Mouse (Mus musculus) layer of hippocampus, adult 6 months (tissue): Measurements from ENCODE around the gene Tnnt1. TPM values are rescaled to one million over a fixed set of nuclear protein-coding genes. Genes with fewer than 3 reads are reported as not detected.

Experiments
- long read RNA-seq, 2 experiments: library from polyadenylated mRNA; unstranded; transcript quantifications; one replicate each; pipeline ENCODE4 v2.0.0; 2019 to 2020
- polyA plus RNA-seq: library from polyadenylated mRNA; unstranded; fragments of <200 nt; fragmentation: Nextera tagmentation; gene quantifications from 2 replicates; pipeline ENCODE4 v1.2.3, GENCODE M21; 2021

Tnnt1 gene
- polyA plus RNA-seq: 3.2 and 3.3 TPM in 2 replicates
- long read RNA-seq, experiment 1, partial matches to known transcripts: 0 of 2 reads
- long read RNA-seq, experiment 1, other reads (novel, unspliced or antisense): 2 of 2 reads
- long read RNA-seq, experiment 2, partial matches to known transcripts: 0 of 5 reads
- long read RNA-seq, experiment 2, other reads (novel, unspliced or antisense): 5 of 5 reads

DNA sequence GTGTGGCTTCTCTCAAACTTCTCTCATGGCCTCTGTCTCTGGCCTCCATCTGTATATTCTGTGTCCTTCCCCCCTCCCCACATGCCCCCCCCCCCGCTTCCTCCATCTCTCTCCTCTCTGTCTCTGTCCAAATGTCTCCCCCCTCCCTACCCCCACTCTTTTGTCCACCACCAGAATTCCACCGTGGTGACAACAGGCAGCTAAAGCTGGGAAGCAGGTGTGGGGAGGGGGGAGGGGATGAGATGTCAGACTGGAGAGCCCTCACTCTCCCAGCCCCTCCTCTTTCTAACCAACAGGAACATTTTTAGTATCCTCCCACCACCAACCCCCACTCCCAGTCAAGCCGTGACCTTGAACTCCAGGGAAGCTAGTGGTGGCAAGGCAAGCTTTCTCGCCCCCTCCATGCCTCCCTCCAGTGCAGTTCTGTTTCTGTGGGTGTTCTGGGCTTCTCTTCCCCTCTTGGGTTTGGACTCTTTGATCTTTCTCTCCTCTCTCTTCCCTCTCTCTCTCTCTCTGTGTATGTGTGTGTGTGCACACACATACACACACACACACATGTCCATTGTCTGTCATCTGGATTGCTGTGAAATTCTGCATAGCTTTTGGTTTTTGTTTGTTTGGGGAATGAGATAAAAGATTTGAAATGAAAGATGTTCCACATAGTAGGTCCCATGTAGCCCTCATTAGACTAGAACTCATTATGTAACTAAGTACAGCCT is at the start of gene Tnnt1:
Gene Tnnt1 (minus strand): TSS at position 51 of the 719 bp plus-strand sequence.

DNA sequence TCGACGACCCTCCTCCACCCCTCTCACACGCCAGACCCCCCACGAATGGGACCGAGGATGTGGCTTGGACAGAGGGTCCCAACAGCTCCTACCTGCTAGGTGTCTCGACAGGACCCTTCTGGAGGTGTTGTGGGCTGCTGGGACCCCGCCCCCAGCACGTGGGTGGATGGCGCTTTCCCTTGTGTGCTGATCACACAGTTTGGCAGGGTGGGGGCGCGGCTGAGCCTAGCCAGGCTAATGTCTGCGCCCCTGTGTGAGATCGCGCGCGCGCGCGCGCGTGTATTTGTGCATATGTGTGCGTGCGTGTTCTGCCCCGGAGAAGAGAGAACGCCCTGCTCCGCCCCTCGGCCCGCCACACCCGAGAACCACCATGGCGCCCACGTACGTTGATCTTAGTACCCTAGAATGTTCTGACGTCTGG is 31.0 kb upstream of the Tnnt1 start, which contains the start of gene Syt5:
Gene Syt5 (minus strand): TSS at position 321 of the 421 bp plus-strand sequence.

DNA sequence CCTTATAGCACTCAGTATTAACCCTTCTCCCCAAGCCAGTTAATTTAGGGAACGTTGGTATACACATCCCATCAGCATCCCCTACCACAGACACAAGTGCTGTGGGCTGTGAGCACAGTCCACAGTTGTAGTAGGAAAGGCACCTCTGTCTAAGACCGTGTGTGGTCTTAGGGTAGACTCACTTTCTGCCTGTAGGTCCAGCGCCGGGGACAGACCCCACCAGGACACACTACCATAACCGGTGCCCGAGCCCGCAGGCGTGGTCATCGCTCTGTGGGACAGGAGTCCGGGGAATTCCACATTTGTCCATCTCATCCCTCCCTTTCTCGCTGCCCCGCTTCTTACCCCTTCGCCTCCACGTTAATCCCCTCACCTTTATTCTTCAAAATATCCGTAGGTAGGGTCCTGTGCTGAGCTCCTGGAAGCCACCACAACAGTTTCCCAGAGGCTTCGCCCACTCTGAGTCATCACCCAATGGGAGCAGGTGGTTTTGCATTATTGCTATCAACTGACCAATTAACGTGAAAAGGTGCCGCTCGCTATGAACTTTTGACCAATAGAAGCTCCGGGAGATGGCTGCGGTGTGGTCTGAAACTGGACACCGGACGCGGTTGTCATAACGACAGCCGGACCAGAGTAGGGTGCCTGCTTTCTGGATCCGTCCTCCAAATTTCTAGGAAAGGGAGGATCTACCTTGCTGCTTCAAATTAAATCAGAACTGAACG is 16.0 kb upstream of the Tnnt1 start, which contains the start of gene Dnaaf3:
Gene Dnaaf3 (minus strand): TSS at position 449 of the 725 bp plus-strand sequence.

DNA sequence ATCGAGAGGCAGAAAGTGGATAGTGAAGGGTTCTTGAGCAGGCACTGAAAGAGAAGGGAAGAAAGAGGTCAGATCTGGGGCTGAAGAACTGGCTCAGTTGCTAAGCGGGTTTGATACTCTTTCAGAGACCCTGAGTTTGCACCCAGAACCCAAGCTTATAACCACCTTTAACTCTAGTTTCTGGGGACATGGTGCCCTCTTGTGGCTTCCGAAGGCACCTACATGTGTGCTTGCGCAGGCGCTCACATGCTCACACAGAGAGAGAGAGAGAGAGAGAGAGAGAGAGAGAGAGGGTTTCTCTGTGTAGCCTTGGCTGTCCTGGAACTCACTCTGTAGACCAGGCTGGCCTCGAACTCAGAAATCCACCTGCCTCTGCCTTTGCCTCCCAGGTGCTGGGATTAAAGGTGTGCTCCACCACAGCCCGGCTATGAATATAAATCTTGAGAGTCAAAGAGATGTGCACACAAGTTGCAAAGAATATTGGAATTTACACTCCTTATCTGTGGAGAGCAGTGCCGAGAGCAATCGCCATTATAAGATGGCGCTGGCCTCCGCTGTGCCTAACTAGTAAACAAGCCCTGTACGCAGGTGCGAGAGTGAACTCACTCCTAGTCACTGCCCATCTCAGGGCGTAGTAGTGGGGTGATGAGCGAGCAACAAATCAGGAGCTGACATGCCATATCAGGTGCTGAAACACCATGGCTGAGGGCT is 8.2 kb upstream of the Tnnt1 start, which contains the start of gene Tnni3:
Gene Tnni3 (minus strand): TSS at position 18 of the 711 bp plus-strand sequence.

DNA sequence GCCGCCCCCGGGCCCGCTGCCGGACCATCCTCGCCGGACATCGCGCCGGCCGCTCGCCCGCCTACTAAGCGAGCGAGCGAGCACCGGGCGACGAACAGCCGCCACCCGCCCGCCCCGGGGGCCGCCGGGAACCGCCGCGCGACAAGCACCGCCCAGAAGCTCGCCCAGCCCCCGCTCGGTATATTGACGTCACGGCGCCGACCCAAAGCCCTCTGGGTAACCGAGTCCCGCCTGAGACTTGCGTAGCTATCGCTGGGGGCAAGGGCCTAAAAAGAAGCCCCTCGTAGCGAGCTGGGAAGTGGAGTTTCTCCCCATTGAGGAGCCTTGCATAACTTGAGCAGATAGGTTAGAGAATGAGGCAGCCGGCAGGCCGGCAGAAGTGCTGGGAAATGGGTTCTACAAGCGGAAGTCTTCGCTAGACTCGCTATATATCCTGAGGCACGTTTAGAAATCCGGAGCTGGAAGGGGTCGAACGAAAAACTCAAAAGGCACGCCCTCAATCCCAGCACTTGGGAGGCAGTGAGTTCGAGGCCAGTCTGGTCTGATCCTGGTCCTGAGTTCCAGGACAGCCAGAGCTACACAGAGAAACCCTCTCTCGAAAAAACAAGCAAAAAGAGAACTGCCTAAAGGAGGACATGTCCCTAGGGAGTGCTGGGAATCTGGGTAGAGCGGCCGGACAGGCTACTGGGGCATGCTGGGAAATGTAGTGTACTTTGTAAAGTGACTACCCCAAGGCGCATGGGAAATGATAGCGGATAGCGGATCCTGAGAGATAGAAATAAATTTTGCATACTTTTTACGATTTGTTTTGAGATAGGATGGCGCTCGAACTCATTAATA is 14.4 kb downstream of the Tnnt1 start, which contains the start of gene Ppp1r12c:
Gene Ppp1r12c (minus strand): TSS at position 123 of the 840 bp plus-strand sequence.

DNA sequence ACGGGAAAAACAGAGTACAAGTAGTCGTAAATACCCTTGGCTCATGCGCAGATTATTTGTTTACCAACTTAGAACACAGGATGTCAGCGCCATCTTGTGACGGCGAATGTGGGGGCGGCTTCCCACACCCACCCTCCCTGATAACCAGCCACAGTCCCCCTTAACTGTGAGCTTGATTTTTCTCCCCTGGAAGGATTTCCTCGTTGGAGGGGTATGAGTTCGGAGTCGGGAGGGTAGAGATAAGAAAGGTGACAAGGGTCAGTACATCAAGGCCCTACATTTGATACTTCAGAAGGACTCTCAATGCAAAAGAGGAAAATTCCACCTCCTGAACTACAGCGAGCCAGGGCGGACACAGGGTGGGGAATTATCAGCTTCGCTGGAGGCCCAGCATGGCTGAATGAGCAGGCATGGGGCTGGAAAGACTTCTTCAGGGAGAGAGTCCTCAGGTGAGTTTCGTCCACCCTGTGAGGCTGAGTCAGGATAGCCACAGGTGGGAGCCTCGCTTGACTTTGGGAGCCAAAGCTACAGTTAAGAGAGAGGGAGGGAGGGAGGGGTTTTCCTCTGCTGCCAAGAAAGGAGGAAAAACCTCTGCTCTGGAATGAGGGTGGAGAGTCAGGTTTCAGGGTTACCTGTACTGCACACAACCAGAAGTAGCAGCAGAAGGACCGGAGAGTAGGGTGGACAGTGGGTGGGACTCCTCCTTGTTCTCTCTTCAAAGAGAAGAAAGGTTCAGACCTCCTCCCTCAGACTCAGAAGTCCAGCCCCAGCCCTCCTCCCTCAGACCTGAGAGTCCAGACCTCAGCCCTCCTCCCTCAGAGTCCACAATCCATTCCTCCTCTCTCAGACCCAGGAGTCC is 55.4 kb downstream of the Tnnt1 start, which contains the start of gene Eps8l1:
Gene Eps8l1 (plus strand): TSS at position 99 of the 859 bp plus-strand sequence.

Other genes starting within 250 kb of the Tnnt1 start
- gene Ncr1, start 178.7 kb downstream of the Tnnt1 start, polyA plus RNA-seq: not detected in 2 replicates
- not detected in 2 replicates for gene Gp6, start 118.6 kb downstream of the Tnnt1 start, polyA plus RNA-seq
- 24.6 and 35.6 TPM in 2 replicates for gene Rdh13, start 70.7 kb downstream of the Tnnt1 start, polyA plus RNA-seq
- 3.0 and 3.6 TPM in 2 replicates for gene Eps8l1, start 55.7 kb downstream of the Tnnt1 start, polyA plus RNA-seq
- gene Ppp1r12c, start 14.7 kb downstream of the Tnnt1 start, polyA plus RNA-seq: 18.6 and 18.7 TPM in 2 replicates
- 0.31 TPM in 1 of 2 replicates, not detected in the other for gene Tnni3, start 7.8 kb upstream of the Tnnt1 start, polyA plus RNA-seq
- 0.36 and 0.69 TPM in 2 replicates for gene Dnaaf3, start 16.1 kb upstream of the Tnnt1 start, polyA plus RNA-seq
- 292 and 326 TPM in 2 replicates for gene Syt5, start 31.2 kb upstream of the Tnnt1 start, polyA plus RNA-seq
- gene Ptprh, start 87.7 kb upstream of the Tnnt1 start, polyA plus RNA-seq: 0.05 and 0.08 TPM in 2 replicates
- gene Tmem86b, start 115.0 kb upstream of the Tnnt1 start, polyA plus RNA-seq: 0.38 TPM in 1 of 2 replicates, not detected in the other
- 3.4 and 5.9 TPM in 2 replicates for gene Ppp6r1, start 142.6 kb upstream of the Tnnt1 start, polyA plus RNA-seq
- gene Hspbp1, start 168.7 kb upstream of the Tnnt1 start, polyA plus RNA-seq: 137 and 145 TPM in 2 replicates
- 3.8 and 6.0 TPM in 2 replicates for gene Brsk1, start 174.2 kb upstream of the Tnnt1 start, polyA plus RNA-seq
- gene Tmem150b, start 208.9 kb upstream of the Tnnt1 start, polyA plus RNA-seq: not detected in 2 replicates
- 4.3 and 4.5 TPM in 2 replicates for gene Kmt5c, start 223.7 kb upstream of the Tnnt1 start, polyA plus RNA-seq
- gene Cox6b2, start 236.7 kb upstream of the Tnnt1 start, polyA plus RNA-seq: 19.8 and 42.8 TPM in 2 replicates